Mouse (Mus musculus): ENCODE data around the gene Gm14085. TPM values are rescaled to one million over a fixed set of nuclear protein-coding genes. Genes with fewer than 3 reads are reported as not detected.
"Not testable (repeated sequence)": the region's sequence is repeated elsewhere in the genome, so short reads cannot be mapped to it uniquely, and the experiment has no call there.

The Gm14085 gene
- under 1 TPM; 0.67 to 0.69 TPM for total RNA-seq (2021)
- long read RNA-seq, experiment 1, result 0 reads
- long read RNA-seq, experiment 2, result 0 reads

DNA sequence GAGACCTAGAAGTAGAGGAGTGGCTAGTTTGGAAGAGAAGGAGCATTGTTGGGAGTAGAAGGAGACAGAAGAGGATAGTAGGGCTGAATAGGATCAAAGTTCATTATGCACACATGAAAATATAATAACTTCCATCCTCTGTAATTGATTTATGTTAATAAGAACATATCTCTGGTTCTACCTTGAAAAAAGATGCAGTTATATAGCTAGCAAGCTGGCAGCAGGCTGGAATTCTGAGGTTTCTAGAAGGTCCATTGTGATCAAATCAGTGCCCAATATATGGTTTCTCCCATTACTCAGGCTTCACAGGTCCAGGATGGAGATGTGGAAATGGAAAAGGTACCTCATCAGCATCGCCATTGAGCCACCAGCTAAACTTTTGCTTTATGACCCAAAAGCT is at the start of gene Gm14085:
TSS of gene Gm14085 (plus strand) at position 301 of the 400 bp plus-strand sequence.
- DNase-seq, result no peak

DNA sequence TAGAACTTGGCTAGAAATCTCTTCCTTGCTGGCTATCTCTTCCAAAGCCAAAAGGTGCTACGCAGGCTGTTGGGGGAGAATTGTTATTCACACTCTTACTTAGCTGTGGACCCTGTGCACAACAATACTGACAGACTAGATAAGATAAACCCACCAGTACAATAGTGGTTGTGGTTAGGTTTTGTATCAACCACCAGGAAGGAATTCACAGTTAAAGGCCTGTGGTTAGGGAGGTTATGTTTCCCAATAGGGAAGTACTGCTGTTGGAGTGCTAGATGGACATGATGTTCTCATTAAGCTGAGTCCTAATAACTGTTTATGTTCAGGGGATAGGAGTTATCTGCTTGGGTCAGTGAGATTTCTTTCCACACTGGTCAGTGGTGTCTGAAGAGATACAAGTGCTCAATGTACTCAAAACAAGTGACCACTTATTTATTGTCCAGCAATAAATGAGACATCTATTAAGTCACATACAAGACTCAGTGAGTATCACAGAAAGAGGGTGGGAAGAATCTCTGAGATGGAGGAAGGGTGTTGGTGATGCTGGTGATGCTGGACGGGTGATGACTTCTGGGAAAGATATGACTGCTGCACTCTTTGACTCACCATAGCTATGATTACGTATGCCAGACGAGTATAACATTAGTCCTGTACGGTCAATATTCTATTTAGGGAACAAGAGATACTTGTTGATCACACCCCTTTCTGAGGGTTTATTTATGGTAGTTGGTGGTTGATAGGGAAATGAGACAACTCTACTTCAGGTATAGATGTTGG is 45.8 kb upstream of the Gm14085 start:
- not testable (repeated sequence) for DNase-seq

DNA sequence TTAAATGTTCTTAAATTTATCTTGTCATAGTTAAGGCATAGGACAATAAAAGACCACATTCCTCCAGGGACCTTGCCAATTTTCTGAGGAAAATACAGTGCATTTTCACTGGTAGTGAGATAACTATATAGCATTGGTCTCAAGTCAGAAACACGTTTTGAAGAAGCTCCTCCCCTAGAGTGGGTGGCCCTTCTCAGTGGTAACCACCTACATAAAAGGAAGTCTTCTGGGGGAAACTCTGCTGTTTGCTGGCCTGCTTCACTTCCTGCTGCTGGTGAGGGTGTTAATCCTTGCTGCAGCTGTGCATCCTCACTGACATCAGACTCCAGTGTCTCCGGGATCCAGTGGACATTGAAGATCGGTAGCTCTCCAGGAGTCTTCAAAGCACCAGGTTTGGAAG is 44.2 kb upstream of the Gm14085 start:
- not testable (repeated sequence) for DNase-seq

DNA sequence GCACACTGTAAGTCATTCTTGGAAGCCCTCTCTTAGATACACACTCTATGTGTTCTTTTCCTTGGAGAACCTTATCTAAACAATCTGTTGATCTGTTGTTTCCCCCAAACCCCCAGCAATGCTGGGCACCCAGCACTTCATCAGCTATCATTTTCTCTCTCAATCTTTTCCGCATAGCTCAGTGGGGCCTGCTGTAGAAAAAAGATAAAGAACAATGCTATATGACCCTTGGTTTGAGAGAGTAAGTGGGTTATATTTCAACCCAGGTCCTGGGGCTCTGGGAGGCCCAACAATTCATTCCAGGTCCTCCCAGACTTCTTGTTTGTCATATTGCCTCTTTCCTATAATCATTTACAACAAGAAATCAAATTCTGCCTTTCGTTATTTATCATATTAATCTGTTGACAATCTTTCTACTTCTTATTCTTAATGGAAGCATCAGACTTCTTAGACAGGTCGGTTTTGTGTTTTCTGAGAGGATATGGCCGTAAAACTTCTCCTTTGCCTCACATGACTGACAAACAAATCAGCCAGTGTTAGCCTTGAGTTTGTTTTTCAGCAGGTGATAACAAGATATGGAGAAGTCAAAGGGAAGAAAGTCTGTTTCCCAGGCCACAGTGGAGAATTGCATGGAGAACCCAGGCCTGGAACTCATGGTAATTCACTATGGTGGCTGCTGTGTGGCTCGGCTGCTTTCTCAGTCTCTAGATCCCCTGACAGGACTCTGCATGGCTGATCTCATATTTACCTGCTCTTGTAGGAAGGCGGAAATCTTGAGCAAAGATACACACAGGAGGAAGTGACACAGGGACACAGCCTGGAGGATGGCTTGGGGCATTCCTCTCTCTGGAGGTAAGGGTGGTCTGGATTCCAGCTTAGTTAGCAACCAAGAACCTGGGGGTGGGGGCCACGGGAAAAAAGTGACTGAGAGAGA is 43.5 kb upstream of the Gm14085 start:
- DNase-seq, result no peak

DNA sequence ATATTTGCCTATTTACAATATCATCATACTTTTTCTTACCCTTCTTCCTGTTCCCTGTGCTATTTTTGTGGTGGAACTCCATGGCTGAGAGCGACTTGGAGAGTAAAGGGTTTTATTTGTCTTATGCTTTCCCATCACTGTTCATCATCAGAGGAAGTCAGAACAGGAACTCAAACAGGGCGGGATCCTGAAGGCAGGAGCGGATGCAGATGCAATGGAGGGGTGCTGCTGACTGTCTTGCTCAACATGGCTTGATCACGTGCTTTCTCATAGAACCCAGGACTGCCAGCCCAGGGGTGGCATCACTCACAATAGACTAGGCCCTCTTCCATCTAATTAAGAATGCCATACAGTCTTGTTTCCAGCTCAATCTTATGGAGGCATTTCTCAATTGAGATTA is 34.4 kb upstream of the Gm14085 start:
- no peak for DNase-seq

DNA sequence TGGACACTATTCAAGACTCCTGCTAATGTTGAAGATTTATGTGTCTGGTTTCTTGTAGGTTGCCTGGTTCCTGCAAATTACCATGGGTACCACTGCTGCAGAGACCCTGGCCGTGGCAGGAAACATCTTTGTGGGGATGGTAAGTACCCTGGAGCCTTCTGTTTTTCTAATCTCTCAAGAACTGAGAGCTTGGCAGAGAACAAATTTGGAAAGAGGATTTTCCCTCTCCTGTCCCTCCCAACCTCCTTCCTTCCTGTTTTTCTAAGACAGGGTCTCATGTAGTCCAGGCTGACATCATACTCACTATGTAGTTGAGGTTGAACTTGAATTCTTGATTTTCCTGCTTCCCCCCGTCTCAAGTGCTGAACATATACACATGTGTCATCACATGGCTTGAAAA is 32.3 kb upstream of the Gm14085 start:
- no peak for DNase-seq

DNA sequence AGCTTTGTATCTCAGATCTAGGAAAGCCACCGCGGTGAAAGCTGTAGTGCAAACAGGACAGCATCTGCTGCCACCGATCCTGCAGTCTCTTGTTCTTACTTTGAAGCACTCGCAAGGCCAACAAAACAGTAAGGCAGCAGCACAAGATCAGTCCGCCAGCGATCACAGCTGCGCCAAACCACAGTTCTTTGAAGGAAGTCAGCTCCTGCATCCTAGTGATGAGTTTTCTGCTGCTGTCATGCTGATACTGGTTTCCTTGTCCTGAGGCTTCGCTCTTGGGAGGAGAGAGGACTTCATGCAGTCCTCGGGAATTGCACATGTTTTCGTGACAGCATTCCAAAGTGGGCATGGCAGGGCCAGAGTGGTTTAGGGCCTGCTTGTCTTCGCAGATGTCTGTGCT is 17.8 kb upstream of the Gm14085 start:
- DNase-seq, result no peak

DNA sequence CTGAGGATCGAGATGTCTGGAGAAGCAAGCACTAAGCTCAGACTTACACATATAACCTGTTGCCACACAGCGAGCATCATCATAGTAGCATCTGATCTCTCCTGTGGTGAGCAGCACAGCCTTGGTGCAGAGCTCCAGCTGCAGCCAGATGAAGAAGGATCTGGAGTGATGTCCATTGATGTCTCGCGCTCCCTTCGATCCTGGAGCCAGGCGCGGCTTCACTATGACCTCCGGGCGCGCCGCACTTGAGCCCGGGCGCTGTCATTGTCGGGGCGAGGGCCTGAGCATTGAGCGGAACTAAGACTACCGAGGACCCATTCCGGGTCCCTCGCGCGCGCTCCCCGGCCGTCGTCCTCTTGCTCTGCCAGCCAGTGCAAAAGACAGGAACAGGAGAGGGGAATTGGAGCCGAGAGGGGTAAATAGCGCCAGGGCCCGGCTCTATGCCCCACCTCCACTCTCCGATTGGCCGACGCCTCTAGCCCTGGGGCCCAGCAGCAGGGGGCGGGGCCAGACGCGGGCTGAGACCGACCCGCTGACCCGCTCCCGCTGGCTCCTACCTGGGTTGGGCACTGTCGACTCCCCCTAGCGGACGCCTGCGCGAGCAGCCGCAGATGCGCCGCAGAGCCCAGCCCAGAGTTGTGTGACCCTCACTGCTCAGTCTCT is 17.3 kb upstream of the Gm14085 start:
- peak; percentile 97 for DNase-seq

DNA sequence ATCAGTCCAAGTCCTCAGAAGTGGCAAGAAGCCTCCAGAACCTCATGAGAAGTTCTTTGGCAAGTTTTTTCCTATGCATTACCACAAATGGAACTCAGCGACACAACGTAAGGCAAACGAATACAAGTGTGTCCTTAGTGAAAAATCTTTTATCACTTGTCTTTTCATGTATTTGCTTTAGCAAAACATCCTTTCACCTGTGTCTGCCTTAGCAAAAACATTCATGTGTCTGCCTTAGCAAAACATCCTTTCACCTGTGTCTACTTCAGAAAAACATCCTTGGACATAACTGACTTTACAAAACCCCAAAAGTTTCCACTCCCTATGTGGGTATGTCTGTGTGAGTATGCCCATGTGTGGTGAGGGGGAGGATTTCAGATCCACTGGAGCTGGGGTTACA is 15.5 kb upstream of the Gm14085 start:
- DNase-seq, result no peak

DNA sequence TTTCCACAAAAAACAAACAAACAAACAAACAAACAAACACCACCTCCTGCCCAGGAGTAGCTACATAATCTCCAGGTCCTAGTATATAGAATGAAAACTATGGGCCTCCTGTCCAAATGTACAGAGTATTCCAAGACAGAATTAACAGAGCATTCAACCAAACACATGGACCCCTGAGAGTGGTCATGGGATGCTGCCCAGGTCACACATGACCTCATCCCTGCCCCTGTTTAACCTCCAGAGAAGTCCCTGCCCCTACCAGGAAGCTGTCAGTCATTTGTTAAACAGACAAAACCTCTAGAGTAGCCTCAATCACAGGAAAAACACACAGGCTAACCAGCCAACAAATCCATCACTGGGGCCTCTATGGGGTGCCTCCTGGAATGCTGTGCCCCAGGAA is 8.2 kb upstream of the Gm14085 start:
- no peak for DNase-seq

DNA sequence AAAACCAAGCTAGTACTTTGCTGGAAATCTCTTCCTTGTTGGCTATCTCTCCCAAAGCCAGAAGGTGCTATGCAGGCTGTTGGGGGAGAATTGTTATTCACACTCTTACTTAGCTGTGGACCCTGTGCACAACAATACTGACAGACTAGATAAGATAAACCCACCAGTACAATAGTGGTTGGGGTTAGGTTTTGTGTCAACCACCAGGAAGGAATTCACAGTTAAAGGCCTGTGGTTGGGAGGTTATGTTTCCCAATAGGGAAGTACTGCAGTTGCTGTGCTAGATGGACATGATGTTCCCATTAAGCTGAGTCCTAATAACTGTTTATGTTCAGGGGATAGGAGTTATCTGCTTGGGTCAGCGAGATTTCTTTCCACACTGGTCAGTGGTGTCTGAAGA is 954 bp upstream of the Gm14085 start:
- DNase-seq, result not testable (repeated sequence)

DNA sequence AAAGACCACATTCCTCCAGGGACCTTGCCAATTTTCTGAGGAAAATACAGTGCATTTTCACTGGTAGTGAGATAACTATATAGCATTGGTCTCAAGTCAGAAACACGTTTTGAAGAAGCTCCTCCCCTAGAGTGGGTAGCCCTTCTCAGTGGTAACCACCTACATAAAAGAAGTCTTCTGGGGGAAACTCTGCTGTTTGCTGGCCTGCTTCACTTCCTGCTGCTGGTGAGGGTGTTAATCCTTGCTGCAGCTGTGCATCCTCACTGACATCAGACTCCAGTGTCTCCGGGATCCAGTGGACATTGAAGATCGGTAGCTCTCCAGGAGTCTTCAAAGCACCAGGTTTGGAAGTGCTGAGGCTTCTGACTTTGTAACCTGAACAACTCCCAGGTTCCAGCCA is 913 bp downstream of the Gm14085 start:
- DNase-seq, result not testable (repeated sequence)

DNA sequence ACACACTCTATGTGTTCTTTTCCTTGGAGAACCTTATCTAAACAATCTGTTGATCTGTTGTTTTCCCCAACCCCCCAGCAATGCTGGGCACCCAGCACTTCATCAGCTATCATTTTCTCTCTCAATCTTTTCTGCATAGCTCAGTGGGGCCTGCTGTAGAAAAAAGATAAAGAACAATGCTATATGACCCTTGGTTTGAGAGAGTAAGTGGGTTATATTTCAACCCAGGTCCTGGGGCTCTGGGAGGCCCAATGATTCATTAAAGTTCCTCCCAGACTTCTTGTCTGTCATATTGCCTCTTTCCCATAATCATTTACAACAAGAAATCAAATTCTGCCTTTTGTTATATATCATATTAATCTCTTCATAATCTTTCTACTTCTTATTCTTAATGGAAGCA is 1.4 kb downstream of the Gm14085 start:
- not testable (repeated sequence) for DNase-seq

DNA sequence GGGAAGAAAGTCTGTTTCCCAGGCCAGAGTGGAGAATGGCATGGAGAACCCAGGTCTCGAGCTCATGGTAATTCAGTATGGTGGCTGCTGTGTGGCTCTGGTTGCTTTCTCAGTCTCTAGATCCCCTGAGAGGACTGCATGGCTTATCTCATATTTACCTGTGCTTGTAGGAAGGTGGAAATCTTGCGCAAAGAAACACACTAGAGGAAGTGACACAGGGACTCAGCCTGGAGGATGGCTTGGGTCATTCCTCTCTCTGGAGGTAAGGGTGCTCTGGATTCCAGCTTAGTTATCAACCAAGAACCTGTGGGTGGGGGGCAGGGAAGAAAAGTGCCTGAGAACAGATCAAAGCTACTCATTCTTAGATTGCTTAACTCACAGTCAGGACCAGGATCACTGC is 1.9 kb downstream of the Gm14085 start:
- DNase-seq, result no peak

DNA sequence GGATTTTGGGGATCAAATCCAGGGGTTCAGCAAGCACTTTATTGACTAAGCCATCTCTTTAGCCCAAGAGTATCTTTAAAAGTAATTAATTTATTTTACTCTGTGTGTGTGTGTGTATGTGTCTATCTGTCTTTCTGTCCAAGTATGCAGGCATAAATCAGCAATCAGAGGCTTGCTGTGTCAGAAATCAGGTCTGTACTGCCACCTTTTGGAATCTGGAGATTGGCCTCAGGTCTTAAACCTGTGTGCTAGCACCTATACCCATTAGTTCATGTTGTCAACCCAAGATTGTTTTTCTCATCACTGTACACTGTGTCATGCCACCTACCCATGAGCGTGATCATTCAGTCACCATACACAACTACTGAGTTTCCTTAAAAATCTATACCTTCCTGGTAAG is 45.0 kb downstream of the Gm14085 start:
- not testable (repeated sequence) for DNase-seq

DNA sequence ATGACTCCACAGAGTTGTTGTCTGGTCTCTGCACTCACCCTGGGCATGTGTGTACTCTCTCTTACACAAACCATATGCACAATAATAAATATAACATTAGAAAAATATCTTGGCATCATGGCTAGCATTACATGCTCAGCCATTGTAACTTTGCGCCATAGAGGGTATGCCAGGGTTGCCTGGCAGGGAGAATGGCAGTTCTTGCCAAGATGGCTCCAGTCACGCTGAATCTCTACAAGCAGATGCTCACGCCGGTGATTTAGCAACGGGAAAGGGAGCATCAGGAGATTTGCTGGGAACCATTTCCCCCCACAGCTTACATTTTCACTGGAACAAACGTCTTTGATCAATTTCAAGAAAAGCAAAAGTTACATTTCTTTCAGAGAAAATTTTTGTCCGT is 46.5 kb downstream of the Gm14085 start:
- DNase-seq, result peak; percentile 15

DNA sequence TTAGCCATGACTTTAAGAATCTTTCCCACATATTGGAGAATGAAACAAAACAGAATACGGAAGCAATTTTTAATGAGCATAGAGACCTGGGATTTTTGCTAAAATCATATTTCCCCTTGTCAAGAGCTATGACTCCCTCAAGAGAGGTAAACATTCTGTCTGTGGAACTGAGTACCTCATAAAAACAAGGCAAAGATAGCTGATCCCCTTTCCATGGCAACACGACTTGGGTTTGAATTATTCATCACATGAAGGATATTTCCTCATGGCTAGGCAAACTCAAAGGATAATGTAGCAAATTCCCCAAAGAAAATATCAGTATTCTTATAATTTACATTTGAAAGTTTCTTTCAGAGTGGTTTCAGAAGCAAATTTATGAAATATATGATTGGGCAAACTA is 47.0 kb downstream of the Gm14085 start:
- DNase-seq, result no peak

DNA sequence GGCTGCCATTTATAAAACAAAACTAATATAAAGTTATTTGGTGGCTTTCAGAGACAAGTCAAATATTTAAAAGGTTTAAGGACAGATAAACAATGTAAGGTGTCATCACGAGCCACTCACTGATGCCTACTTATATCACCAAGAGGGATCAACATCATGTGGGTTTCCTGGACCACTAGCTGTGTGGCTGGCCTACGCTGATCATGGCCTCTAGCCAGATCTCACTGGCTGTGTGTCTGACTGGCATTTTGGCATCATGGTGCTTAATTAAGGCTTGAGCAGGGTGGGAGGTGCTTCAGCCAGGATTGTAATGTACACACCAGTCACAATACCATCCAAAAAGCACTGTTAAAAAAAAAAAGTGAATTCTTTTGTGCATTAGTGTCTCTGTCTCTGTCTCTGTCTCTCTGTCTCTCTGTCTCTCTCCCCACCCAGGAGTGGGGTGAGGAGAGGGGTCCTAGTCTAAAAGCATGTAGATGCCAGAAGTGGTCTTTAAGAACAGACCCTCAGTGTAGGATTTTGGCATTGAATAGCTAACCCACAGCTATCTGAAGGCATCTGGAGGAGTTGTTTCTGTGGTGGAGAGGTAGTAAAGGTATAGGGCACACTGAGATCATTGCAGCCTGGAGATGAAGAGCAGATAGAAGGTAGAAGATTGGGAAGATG is 47.5 kb downstream of the Gm14085 start:
- no peak for DNase-seq

DNA sequence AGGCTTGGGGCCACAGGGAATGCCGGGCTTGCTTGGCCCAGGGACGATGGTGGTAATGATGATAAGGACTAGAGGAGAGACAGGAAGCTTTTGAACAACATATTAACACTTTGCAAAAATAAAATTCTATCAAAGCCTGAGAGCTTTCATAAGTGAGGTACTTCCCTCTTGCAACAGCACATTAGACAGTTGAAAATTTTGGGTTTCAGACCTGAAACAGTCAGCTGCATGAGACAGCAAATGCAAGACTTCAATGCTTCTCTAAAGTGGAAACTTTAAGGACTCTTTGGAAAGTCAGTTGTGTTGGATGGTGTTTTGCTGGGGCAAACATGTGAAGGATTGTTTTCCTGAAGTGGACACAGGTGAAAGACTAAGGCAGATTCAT is 48.1 kb downstream of the Gm14085 start:
- no peak for DNase-seq

DNA sequence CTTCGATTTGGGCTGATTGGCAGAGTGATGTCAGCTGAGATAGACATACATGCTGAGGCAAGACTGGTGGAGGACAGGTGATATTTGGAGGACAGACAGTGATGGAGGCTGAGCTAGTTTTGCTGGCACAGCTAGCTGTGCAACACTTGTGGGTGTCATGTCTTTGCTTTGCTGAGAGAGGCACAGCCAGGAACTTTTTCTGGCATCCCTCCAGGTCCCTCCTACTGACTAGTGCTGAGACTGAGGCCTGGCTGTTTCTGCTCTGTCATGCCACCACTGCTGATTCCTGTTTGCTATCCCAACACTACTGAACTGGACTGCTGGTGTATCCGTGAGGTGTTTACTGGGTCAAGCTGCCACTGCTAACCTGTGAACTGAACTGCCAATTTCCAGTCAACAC is 48.6 kb downstream of the Gm14085 start:
- DNase-seq, result peak; percentile 38

DNA sequence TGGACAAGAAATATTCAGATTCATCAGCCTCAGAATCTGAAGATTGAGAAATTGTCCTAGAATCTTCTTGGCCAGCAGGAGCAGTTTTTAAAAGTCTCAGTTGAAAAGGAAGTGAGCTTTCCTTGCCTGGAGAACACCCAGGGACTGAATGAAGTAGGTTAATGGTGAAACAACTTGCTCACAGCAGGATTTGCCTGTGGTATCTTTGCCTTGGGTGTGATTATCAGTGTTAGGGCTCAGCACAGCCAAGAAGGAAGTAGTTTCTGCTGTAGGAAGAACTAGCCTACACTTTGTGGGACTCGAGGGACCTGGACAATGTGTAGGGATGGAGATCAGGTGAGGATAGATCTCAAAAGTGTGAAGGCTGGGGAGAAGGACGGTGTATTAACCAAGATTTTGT is 49.9 kb downstream of the Gm14085 start:
- DNase-seq, result no peak

DNA sequence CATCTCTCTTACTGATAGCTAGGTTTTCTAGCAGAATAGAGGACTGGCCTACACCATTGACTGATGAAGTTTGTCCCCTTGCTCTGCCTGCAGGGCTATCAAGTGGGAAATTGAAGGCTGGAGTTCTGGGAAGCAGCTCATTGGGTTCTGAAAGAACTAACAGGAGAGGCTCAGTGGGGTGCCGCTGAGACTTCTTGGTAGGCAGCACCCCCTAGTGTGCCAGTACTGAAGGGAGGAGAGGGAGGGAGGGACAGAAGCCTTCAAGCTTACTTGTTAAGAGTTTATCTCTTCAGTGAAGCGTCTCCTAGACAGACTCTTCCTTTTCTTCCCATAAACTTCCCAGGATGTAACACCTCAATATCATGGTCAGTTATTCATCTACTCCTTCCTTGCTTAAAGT is 73.6 kb downstream of the Gm14085 start:
- peak; percentile 64 for DNase-seq
